Mouse (Mus musculus) bone marrow macrophage, adult 2 months (primary cell): ENCODE results near the gene Dnajb8.

Source experiments
- CTCF ChIP-seq: IDR thresholded peaks from 2 replicates; pipeline ENCODE4 v1.5.1; 2012; ENCODE audit warnings: low read depth, mild to moderate bottlenecking, low read length, moderate library complexity
- POLR2A ChIP-seq: IDR thresholded peaks from 2 replicates; pipeline ENCODE4 v1.6.1; 2012; ENCODE audit warnings: mild to moderate bottlenecking, low read depth, low read length, borderline replicate concordance

- TF ChIP-seq CTCF, result no peak
- no peak for TF ChIP-seq POLR2A
Observed at GRCm38 (mm10) chr6:88260645-88261044, 38.6 kb downstream of the Dnajb8 start.
